Mouse (Mus musculus): ENCODE measurements around the gene Smarcc2. TPM values are rescaled to one million over a fixed set of nuclear protein-coding genes. Genes with fewer than 3 reads are reported as not detected.
A peak's percentile ranks its signal among the peaks of the same experiment; 100 is the strongest.

The Smarcc2 gene
- polyA plus RNA-seq, 1 experiment, result 86.7 TPM

GRCm38 (mm10) chr10:128440407-128440806 is 18.6 kb upstream of the Smarcc2 start:
- TF ChIP-seq FLI1 (IDR thresholded peaks at IDR 0.05; ENCODE audit: low read length), result no peak
- no peak for TF ChIP-seq GATA1 (IDR thresholded peaks at IDR 0.05; ENCODE audit: borderline replicate concordance, low read length)
- H3K4me3 ChIP-seq (replicated peaks), result no peak overlapping the region
- H3K9me3 ChIP-seq, result no peaks in the 10 kb centered on the region
- no peaks in the 10 kb centered on the region for H3K27me3 ChIP-seq (replicated peaks)
- H3K4me1 ChIP-seq, result peaks cover 47% of the 10 kb centered on the region
- H3K36me3 ChIP-seq (replicated peaks; ENCODE audit: low read length), result peaks cover 80% of the 10 kb centered on the region

- peaks cover 69% of the 10 kb centered on the region for H3K36me3 ChIP-seq (replicated peaks; ENCODE audit: low read length)
- H3K27me3 ChIP-seq (replicated peaks), result no peaks in the 10 kb centered on the region
- H3K4me3 ChIP-seq (replicated peaks), result no peak overlapping the region
- no peak for TF ChIP-seq FLI1 (IDR thresholded peaks at IDR 0.05; ENCODE audit: low read length)
- no peak for TF ChIP-seq GATA1 (IDR thresholded peaks at IDR 0.05; ENCODE audit: borderline replicate concordance, low read length)
- no peaks in the 10 kb centered on the region for H3K9me3 ChIP-seq
- peaks cover 50% of the 10 kb centered on the region for H3K4me1 ChIP-seq
These were observed 17.5 kb upstream of the Smarcc2 start for GRCm38 (mm10) chr10:128441324-128442119.

- no peak for TF ChIP-seq GATA1 (IDR thresholded peaks at IDR 0.05; ENCODE audit: borderline replicate concordance, low read length)
- TF ChIP-seq FLI1 (IDR thresholded peaks at IDR 0.05; ENCODE audit: low read length), result no peak
- Histone ChIP-seq H3K36me3 (replicated peaks; ENCODE audit: low read length) (peaks cover 58% of the 10 kb centered on the region), H3K4me3 (replicated peaks) (no peak overlapping the region), H3K9me3 (no peaks in the 10 kb centered on the region), H3K27me3 (replicated peaks) (no peaks in the 10 kb centered on the region), H3K4me1 (peaks cover 44% of the 10 kb centered on the region)
These were observed 16.3 kb upstream of the Smarcc2 start for GRCm38 (mm10) chr10:128442718-128443117.

GRCm38 (mm10) chr10:128444354-128444753 is 14.7 kb upstream of the Smarcc2 start:
- no peaks in the 10 kb centered on the region for H3K27me3 ChIP-seq (replicated peaks)
- peaks cover 33% of the 10 kb centered on the region for H3K4me1 ChIP-seq
- H3K36me3 ChIP-seq (replicated peaks; ENCODE audit: low read length), result peaks cover 42% of the 10 kb centered on the region
- TF ChIP-seq GATA1 (IDR thresholded peaks at IDR 0.05; ENCODE audit: borderline replicate concordance, low read length) (no peak), FLI1 (IDR thresholded peaks at IDR 0.05; ENCODE audit: low read length) (no peak)
- no peaks in the 10 kb centered on the region for H3K9me3 ChIP-seq
- H3K4me3 ChIP-seq (replicated peaks), result no peak overlapping the region

GRCm38 (mm10) chr10:128445407-128445806 is 13.6 kb upstream of the Smarcc2 start:
- Histone ChIP-seq H3K4me3 (replicated peaks) (no peak overlapping the region), H3K36me3 (replicated peaks; ENCODE audit: low read length) (peaks cover 31% of the 10 kb centered on the region)
- TF ChIP-seq GATA1 (IDR thresholded peaks at IDR 0.05; ENCODE audit: borderline replicate concordance, low read length), result no peak
- TF ChIP-seq FLI1 (IDR thresholded peaks at IDR 0.05; ENCODE audit: low read length), result no peak

GRCm38 (mm10) chr10:128451014-128451413 is 8.0 kb upstream of the Smarcc2 start:
- TF ChIP-seq GATA1 (IDR thresholded peaks at IDR 0.05; ENCODE audit: borderline replicate concordance, low read length) (no peak), FLI1 (IDR thresholded peaks at IDR 0.05; ENCODE audit: low read length) (no peak)
- Histone ChIP-seq H3K36me3 (replicated peaks; ENCODE audit: low read length) (no peaks in the 10 kb centered on the region), H3K4me3 (replicated peaks) (no peak overlapping the region), H3K4me1 (peaks cover 26% of the 10 kb centered on the region), H3K9me3 (no peaks in the 10 kb centered on the region), H3K27me3 (replicated peaks) (no peaks in the 10 kb centered on the region)

More at GRCm38 (mm10) chr10:128445407-128445806, 13.6 kb upstream of the Smarcc2 start:
- H3K9me3 ChIP-seq, result no peaks in the 10 kb centered on the region
- peaks cover 23% of the 10 kb centered on the region for H3K4me1 ChIP-seq
- no peaks in the 10 kb centered on the region for H3K27me3 ChIP-seq (replicated peaks)

- Histone ChIP-seq H3K9me3 (no peaks in the 10 kb centered on the region), H3K4me3 (replicated peaks) (no peak overlapping the region), H3K27me3 (replicated peaks) (no peaks in the 10 kb centered on the region), H3K36me3 (replicated peaks; ENCODE audit: low read length) (no peaks in the 10 kb centered on the region), H3K4me1 (peaks cover 38% of the 10 kb centered on the region)
- no peak for TF ChIP-seq FLI1 (IDR thresholded peaks at IDR 0.05; ENCODE audit: low read length)
- no peak for TF ChIP-seq GATA1 (IDR thresholded peaks at IDR 0.05; ENCODE audit: borderline replicate concordance, low read length)
These were observed 4.6 kb upstream of the Smarcc2 start for GRCm38 (mm10) chr10:128454471-128454870.

GRCm38 (mm10) chr10:128455280-128455679 is 3.8 kb upstream of the Smarcc2 start:
- Histone ChIP-seq H3K4me3 (replicated peaks) (peak overlapping the region; percentile 84), H3K9me3 (no peaks in the 10 kb centered on the region), H3K4me1 (peaks cover 45% of the 10 kb centered on the region), H3K27me3 (replicated peaks) (no peaks in the 10 kb centered on the region), H3K36me3 (replicated peaks; ENCODE audit: low read length) (no peaks in the 10 kb centered on the region)
- TF ChIP-seq GATA1 (IDR thresholded peaks at IDR 0.05; ENCODE audit: borderline replicate concordance, low read length), result no peak
- no peak; the same call in 1 of the 2 replicates for TF ChIP-seq FLI1 (IDR thresholded peaks at IDR 0.05; ENCODE audit: low read length)

- no peaks in the 10 kb centered on the region for H3K27me3 ChIP-seq (replicated peaks)
These were observed 1.4 kb upstream of the Smarcc2 start for GRCm38 (mm10) chr10:128457676-128458075.

GRCm38 (mm10) chr10:128458348-128458718 is 715 bp upstream of the Smarcc2 start:
- H3K36me3 ChIP-seq (replicated peaks; ENCODE audit: low read length), result peaks cover 27% of the 10 kb centered on the region
- TF ChIP-seq FLI1 (IDR thresholded peaks at IDR 0.05; ENCODE audit: low read length) (no peak), GATA1 (IDR thresholded peaks at IDR 0.05; ENCODE audit: borderline replicate concordance, low read length) (no peak)
- H3K4me1 ChIP-seq, result peaks cover 50% of the 10 kb centered on the region
- no peaks in the 10 kb centered on the region for H3K9me3 ChIP-seq
- peak overlapping the region; percentile 98 for H3K4me3 ChIP-seq (replicated peaks)
- no peaks in the 10 kb centered on the region for H3K27me3 ChIP-seq (replicated peaks)

More at GRCm38 (mm10) chr10:128457676-128458075, 1.4 kb upstream of the Smarcc2 start:
- Histone ChIP-seq H3K36me3 (replicated peaks; ENCODE audit: low read length) (peaks cover 21% of the 10 kb centered on the region), H3K4me1 (peaks cover 52% of the 10 kb centered on the region), H3K9me3 (no peaks in the 10 kb centered on the region), H3K4me3 (replicated peaks) (no peak overlapping the region)
- TF ChIP-seq FLI1 (IDR thresholded peaks at IDR 0.05; ENCODE audit: low read length), result no peak
- no peak for TF ChIP-seq GATA1 (IDR thresholded peaks at IDR 0.05; ENCODE audit: borderline replicate concordance, low read length)
